Mouse (Mus musculus): ENCODE results near the gene Tgm6.

Tgm6 gene

GRCm38 (mm10) chr2:130178381-130178705, 66.1 kb downstream of the Tgm6 start:
- intact Hi-C loops (cut with DNase I): no loop called here

GRCm38 (mm10) chr2:130178706-130179506, 66.7 kb downstream of the Tgm6 start, which contains the start of gene Snrpb:
Gene Snrpb, minus strand, starts transcription at chr2:130179403.
- intact Hi-C loops (cut with DNase I): no loop called here

- intact Hi-C loops (cut with DNase I): no loop called here
Measured at GRCm38 (mm10) chr2:130179507-130180019, 67.3 kb downstream of the Tgm6 start.

- intact Hi-C loops (cut with DNase I): no loop called here
Measured at GRCm38 (mm10) chr2:130188391-130188790, 76.2 kb downstream of the Tgm6 start.

GRCm38 (mm10) chr2:130194894-130195293, 82.7 kb downstream of the Tgm6 start, which contains the start of gene Tmc2:
Gene Tmc2, plus strand, starts transcription at chr2:130195194.
- intact Hi-C loops (cut with DNase I): no loop called here

- intact Hi-C loops (cut with DNase I): no loop called here
Measured at GRCm38 (mm10) chr2:130200961-130201360, 88.7 kb downstream of the Tgm6 start.

Measured in adrenal gland (tissue).